Mouse (Mus musculus) kidney, embryonic 16.5 days (tissue): Measurements from ENCODE around the gene Tbc1d24. TPM values are rescaled to one million over a fixed set of nuclear protein-coding genes. Genes with fewer than 3 reads are reported as not detected.

ENCODE experiments used
- ATAC-seq: fragments of 200-750 bp; cut with Nextera tagmentation; 2 replicates; pipeline ENCODE4 v1.8.0; 2017; ENCODE audit warnings: moderate TSS enrichment; ENCODE audit not compliant: low FRiP score, low TSS enrichment
- H3K27ac ChIP-seq: fragments of 300-500 bp; sonication (generic); 2 replicates; pipeline ENCODE4 v1.5.1; 2014; ENCODE audit warnings: low read length
- H3K27me3 ChIP-seq: fragments of 300-500 bp; sonication (generic); 2 replicates; pipeline ENCODE4 v1.6.1; 2014; ENCODE audit warnings: low read length, control low read depth, mixed read lengths; ENCODE audit not compliant: insufficient read depth
- H3K36me3 ChIP-seq: fragments of 300-500 bp; sonication (generic); 2 replicates; pipeline ENCODE4 v1.6.1; 2014; ENCODE audit warnings: low read length, control low read depth, mixed read lengths; ENCODE audit not compliant: insufficient read depth
- H3K4me1 ChIP-seq: fragments of 300-500 bp; sonication (generic); 2 replicates; pipeline ENCODE4 v1.6.1; 2014; ENCODE audit warnings: low read length, control low read depth, mixed read lengths; ENCODE audit not compliant: insufficient read depth
- H3K4me2 ChIP-seq: fragments of 300-500 bp; sonication (generic); replicated peaks from 2 replicates; pipeline ENCODE4 v1.6.1; 2014; ENCODE audit warnings: low read depth, low read length
- H3K4me3 ChIP-seq: fragments of 300-500 bp; sonication (generic); 2 replicates; pipeline ENCODE4 v1.5.1; 2014; ENCODE audit warnings: mild to moderate bottlenecking, low read length
- H3K9ac ChIP-seq: fragments of 300-500 bp; sonication (generic); replicated peaks from 2 replicates; pipeline ENCODE4 v1.6.1; 2014; ENCODE audit warnings: low read length
- H3K9me3 ChIP-seq: fragments of 300-500 bp; sonication (generic); 2 replicates; pipeline ENCODE4 v1.6.1; 2016; ENCODE audit warnings: low read length, control low read depth
- WGBS: fragments of 180-500 bp; shearing (Covaris S2); extraction: QIAGEN DNeasy Blood & Tissue Kit; methylation state at CpG from one replicate; pipeline ENCODE4 v1.1.7; 2014; 5-methylcytosine and 5-hydroxymethylcytosine counted together
- polyA plus RNA-seq: library from polyadenylated mRNA; unstranded; fragments of >200 nt; fragmentation: Nextera tagmentation; extraction: Ambion mirVana; gene quantifications from 2 replicates; pipeline ENCODE4 v1.2.1, GENCODE M21; 2015

Gene Tbc1d24
- polyA plus RNA-seq, 1 experiment from 2014 or later = 5.6 TPM

DNA sequence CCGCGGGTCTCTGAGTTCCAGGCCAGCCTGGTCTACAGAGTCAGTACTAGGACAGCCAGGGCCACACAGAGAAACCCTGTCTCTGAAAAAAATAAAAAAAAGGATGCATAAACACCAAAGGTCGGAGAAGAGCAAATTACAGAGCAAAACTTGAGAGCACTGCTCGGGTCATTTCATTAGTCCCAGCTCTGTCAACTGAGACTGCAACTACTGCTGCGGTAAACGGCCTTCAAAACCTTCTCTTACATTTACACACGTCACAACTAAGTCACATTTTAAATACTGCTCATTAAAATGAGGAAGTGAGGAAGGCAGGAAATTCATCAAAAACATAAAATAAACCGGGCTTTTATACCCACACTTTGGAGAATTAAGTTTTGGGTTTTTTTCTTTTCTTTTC is 12.5 kb downstream of the Tbc1d24 start:
- no peak overlapping the region for H3K9ac ChIP-seq
- no peak for ATAC-seq
- H3K36me3 ChIP-seq = no peaks in the 10 kb centered on the region
- no peak overlapping the region for H3K4me2 ChIP-seq
- 60% methylated on average over 8 of the region's 8 CpGs for WGBS
- no peak overlapping the region for H3K27ac ChIP-seq
- H3K27me3 ChIP-seq = no peaks in the 10 kb centered on the region
- no peak overlapping the region for H3K4me3 ChIP-seq
- H3K4me1 ChIP-seq = no peaks in the 10 kb centered on the region
- no peaks in the 10 kb centered on the region for H3K9me3 ChIP-seq

DNA sequence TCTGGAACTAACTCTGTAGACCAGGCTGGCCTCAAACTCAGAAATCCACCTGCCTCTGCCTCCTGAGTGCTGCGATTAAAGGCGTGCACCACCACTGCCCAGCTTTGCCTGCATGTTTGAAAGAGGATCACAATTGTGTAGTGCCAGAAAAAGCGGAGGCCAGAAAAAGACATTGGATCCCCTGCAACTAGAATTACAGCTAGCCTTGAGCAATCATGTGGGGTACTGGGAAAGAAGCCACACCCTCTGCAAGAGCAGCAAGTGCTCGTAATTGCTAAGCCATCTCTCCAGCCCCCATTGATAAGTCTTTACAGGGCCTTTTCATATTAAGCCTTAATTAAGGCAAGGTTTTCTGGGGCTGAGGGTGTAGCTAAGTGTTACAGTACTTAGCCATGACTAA is 13.9 kb downstream of the Tbc1d24 start:
- Histone ChIP-seq H3K27me3 (no peaks in the 10 kb centered on the region), H3K4me3 (no peak overlapping the region), H3K9ac (no peak overlapping the region), H3K27ac (no peak overlapping the region), H3K9me3 (no peaks in the 10 kb centered on the region), H3K4me1 (no peaks in the 10 kb centered on the region), H3K4me2 (no peak overlapping the region), H3K36me3 (no peaks in the 10 kb centered on the region)
- no peak for ATAC-seq
- WGBS = 64% methylated on average over 4 of the region's 4 CpGs

DNA sequence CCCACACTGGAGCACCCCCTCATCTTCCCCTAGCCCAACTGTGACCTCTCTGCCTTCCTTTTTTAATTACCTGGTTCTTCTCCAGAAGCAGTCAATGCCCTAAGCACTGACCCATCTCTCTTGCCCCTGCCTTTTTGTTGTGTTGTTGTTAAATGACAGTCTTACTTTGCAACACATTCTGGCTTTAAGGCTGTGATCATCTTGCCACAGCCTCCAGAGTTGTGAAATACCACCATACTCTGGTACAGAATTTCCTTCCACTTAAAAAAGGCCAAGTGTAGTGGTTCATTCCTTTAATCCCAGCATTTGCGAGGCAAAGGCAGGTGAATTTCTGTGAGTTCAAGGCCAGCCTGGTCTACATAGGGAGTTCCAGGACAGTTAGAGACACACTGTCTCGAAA is 14.4 kb downstream of the Tbc1d24 start:
- no peaks in the 10 kb centered on the region for H3K27me3 ChIP-seq
- H3K9me3 ChIP-seq = no peaks in the 10 kb centered on the region
- H3K4me2 ChIP-seq = no peak overlapping the region
- no peak overlapping the region for H3K27ac ChIP-seq
- H3K4me1 ChIP-seq = no peaks in the 10 kb centered on the region
- no peaks in the 10 kb centered on the region for H3K36me3 ChIP-seq
- H3K4me3 ChIP-seq = no peak overlapping the region
- WGBS = 90% methylated on average over 2 of the region's 2 CpGs
- H3K9ac ChIP-seq = no peak overlapping the region
- no peak for ATAC-seq

DNA sequence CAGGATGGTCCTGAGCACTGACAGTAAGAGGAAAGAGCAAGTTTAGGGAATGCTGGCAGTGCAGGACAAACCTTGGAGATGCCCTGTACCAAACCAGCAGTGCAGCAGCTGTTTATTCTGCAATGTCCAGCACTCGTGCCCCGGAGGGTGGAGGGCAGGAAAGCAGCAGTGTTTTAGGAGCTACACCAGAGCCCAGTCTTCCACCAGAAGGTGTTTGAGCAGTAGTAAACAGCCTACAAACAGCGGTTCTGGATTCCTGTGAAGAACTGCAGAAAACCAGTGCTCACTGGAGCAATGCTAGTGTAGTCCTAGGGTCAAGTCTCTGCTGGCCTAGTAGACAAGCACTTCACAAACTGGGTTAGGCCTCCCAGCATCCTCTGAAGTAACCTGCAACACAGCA is 31.1 kb downstream of the Tbc1d24 start:
- Histone ChIP-seq H3K27me3 (no peaks in the 10 kb centered on the region), H3K4me2 (no peak overlapping the region)
- WGBS = 71% methylated on average over 3 of the region's 3 CpGs

DNA sequence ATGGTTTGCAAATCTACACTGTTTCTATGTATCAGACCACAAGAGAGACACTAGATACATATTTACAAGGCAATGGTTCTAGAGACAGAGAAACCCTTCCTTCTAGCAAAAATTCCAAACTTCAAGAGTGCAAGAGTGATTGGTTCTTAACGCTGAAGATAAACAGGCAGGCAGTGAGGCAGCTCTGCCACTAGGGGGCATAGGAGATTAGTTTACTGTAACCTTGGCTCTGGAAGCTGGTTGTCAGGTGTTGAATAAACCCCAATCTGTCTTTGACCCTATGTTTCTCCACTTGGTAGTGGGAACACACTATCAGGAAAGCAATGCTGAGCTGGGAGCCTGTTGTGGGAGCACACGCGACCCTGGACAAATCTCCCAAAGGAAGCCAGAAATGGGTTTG is 31.9 kb downstream of the Tbc1d24 start:
- no peak overlapping the region for H3K4me2 ChIP-seq
- no peaks in the 10 kb centered on the region for H3K36me3 ChIP-seq
- no peaks in the 10 kb centered on the region for H3K27me3 ChIP-seq
- ATAC-seq = no peak
- H3K9me3 ChIP-seq = no peaks in the 10 kb centered on the region
- 5% methylated on average over 3 of the region's 3 CpGs for WGBS
- peaks cover 6% of the 10 kb centered on the region for H3K4me1 ChIP-seq
- no peak overlapping the region for H3K4me3 ChIP-seq
- no peak overlapping the region for H3K9ac ChIP-seq
- no peak overlapping the region for H3K27ac ChIP-seq

More for the DNA sequence above, 31.1 kb downstream of the Tbc1d24 start:
- Histone ChIP-seq H3K9ac (no peak overlapping the region), H3K4me1 (peaks cover 6% of the 10 kb centered on the region), H3K36me3 (no peaks in the 10 kb centered on the region), H3K4me3 (no peak overlapping the region), H3K9me3 (no peaks in the 10 kb centered on the region), H3K27ac (no peak overlapping the region)
- ATAC-seq = no peak

DNA sequence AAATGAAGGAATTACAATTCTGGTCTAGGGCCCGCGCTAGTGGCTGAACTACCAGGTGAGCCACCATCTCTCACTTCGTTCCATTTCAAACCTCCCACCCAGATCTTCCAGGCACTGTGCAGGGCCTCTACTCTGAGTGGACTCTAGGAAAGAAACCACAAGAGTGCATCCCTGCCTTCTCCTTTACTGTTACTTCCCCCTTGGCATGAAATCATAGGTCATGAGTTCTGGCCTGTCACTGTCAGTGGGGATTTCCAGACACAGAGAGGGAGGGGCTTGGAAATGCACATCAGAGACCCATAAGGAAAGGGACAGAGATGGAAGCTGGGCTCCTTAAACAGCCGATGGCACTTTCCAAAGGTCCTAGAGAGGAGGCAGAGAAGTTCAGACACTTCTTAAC is 33.6 kb downstream of the Tbc1d24 start:
- H3K36me3 ChIP-seq = no peaks in the 10 kb centered on the region
- H3K27ac ChIP-seq = no peak overlapping the region
- H3K9ac ChIP-seq = no peak overlapping the region
- no peaks in the 10 kb centered on the region for H3K9me3 ChIP-seq
- 84% methylated on average over 4 of the region's 4 CpGs for WGBS
- H3K4me2 ChIP-seq = no peak overlapping the region
- H3K4me3 ChIP-seq = no peak overlapping the region
- ATAC-seq = no peak
- H3K4me1 ChIP-seq = peaks cover 19% of the 10 kb centered on the region
- no peaks in the 10 kb centered on the region for H3K27me3 ChIP-seq

DNA sequence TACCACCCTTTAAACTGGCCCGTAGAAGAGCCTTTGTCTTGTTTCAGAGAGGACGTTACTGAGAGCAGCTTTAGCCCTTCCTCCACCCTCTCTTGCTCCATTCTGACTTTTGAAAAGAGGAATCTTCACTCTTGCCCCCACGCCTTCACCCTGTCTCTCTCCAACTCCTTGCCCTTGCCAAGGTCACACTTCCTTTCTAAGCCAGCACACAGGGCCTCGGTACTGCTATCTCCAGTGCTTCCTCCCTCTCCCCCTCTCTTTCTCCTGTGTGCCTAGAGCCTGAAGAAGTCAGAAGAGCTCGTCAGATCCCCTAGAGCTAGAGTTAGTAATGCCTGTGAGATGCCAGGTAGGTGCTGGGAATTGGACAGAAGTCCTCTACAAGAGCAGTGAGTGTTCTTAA is 34.6 kb downstream of the Tbc1d24 start:
- ATAC-seq = no peak
- H3K4me3 ChIP-seq = no peak overlapping the region

DNA sequence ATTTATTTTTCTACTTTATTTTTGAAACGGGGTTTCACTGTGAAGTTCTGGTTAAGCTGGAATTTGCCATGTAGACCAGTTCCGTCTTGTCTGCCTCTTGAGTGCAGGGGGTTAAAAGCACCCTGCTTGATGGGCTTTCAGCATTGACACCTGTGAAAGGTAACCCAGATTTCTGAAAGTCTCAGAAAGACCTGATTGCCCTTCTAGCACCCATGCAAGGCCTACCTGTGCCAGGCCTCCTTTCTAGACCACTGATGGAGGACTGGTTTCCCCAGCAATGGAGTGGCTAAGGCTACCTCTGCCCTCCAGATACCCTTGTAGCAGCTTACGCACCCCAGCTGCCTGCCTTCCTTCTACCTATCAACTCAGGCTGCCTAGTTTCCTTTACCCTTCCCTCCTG is 35.2 kb downstream of the Tbc1d24 start:
- H3K27me3 ChIP-seq = no peaks in the 10 kb centered on the region
- H3K9ac ChIP-seq = peak overlapping the region; percentile 91
- peak overlapping the region; percentile 83 for H3K4me3 ChIP-seq
- no peaks in the 10 kb centered on the region for H3K9me3 ChIP-seq
- H3K4me2 ChIP-seq = peak overlapping the region; percentile 75
- peaks cover 3% of the 10 kb centered on the region; the same call in 1 of the 2 replicates for H3K36me3 ChIP-seq
- no peak for ATAC-seq
- 62% methylated on average over 3 of the region's 3 CpGs for WGBS
- peak overlapping the region; percentile 97; the same call in 1 of the 2 replicates for H3K27ac ChIP-seq
- peaks cover 22% of the 10 kb centered on the region for H3K4me1 ChIP-seq

More for the DNA sequence above, 34.6 kb downstream of the Tbc1d24 start:
- peaks cover 22% of the 10 kb centered on the region for H3K4me1 ChIP-seq
- H3K27ac ChIP-seq = no peak overlapping the region
- H3K9me3 ChIP-seq = no peaks in the 10 kb centered on the region
- no peaks in the 10 kb centered on the region for H3K27me3 ChIP-seq
- H3K9ac ChIP-seq = no peak overlapping the region
- H3K4me2 ChIP-seq = no peak overlapping the region
- H3K36me3 ChIP-seq = peaks cover under 1% of the 10 kb centered on the region; the same call in 1 of the 2 replicates
- WGBS = 70% methylated on average over 5 of the region's 5 CpGs

DNA sequence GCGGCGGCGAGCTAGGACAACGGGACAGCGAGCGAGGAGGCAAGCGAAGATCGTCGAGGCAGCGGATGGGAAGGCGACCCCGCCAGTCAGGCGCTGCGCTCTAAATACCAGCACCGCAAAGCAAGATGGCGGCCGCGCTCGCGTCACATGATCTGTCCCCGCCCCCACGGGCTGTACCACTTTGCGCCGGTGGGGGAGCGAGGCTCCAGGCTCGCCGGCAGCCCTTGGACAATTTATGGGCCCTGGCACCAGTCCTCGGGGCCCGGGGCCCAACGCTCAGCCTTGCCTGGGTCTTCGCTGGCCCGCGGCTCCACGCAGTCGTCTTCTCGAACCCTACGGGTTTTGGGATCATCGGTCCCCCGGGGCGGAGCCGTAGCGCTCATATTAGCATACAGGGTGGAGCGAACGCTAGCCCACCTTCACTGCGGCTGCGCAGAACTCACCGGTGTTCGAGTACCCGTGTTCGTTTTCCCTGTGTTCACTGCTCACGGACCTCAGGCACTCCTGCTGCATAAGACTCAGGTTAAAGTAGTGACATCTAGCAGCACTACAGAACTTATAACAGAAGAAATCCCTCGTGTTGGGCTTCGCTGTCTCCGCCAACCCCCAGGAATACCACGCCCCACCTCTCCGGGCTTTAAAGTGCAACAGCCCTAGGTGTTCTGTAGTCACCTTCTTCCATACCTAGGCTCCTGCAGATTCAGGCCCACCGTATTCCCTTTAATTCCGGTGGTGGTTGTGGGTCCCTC is 35.9 kb downstream of the Tbc1d24 start, which contains the start of gene Atp6v0c:
Gene Atp6v0c, minus strand, starts transcription at position 386 of the 749 bp plus-strand sequence.
- Histone ChIP-seq H3K9ac (peak within 1 kb of the TSS; percentile 91), H3K27ac (peak within 1 kb of the TSS; percentile 97), H3K4me2 (peak within 1 kb of the TSS; percentile 75), H3K9me3 (no peaks in the 10 kb centered on the region), H3K36me3 (peaks cover 3% of the 10 kb centered on the region; the same call in 1 of the 2 replicates), H3K4me1 (peaks cover 22% of the 10 kb centered on the region), H3K27me3 (no peaks in the 10 kb centered on the region), H3K4me3 (peak within 1 kb of the TSS; percentile 83)
- under 1% methylated on average over 58 of the region's 58 CpGs for WGBS
- ATAC-seq = peak; percentile 92

DNA sequence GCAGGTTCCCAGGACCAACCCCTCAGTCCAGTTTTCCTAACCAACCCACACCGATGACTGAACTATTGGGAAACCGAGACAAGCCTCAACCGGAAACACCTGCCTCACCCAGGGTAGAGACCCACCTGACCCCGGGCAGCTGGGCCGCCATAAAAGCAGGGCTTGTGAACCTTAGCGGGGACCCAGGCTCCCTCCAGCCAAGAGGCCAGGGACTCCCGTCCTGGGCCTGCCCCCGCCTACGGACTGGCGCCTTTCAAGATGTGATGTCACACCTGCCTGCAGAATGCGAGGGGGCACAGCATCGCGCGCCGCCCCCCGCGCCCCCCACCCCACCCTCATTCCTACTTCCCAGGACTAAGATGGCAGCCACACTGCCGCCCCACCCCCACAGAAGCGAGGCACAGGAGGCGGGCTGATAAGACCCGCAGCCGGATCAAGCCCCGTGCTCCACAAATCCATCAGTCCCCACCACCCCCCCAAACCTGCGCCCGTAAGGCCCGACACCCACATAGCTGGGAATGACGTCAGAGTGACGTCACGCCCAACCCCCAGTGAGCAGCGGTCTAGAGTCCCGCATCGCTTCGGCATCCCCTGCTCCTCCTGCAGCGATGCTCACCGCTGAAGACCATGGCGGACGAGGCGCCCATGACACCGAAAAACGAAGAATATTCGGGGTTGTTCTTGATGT is 36.6 kb downstream of the Tbc1d24 start:
- H3K4me2 ChIP-seq = peak overlapping the region; percentile 75

More for the DNA sequence above, 36.6 kb downstream of the Tbc1d24 start:
- Histone ChIP-seq H3K4me3 (peak overlapping the region; percentile 83), H3K9ac (peak overlapping the region; percentile 91), H3K4me1 (peaks cover 22% of the 10 kb centered on the region), H3K36me3 (peaks cover 3% of the 10 kb centered on the region; the same call in 1 of the 2 replicates), H3K9me3 (no peaks in the 10 kb centered on the region), H3K27ac (peak overlapping the region; percentile 97), H3K27me3 (no peaks in the 10 kb centered on the region)
- under 1% methylated on average over 41 of the region's 41 CpGs for WGBS
- peak; percentile 52 for ATAC-seq
